Mouse (Mus musculus) left cerebral cortex, adult 8-10 months (tissue): ENCODE measurements around the gene Shroom1. TPM values are rescaled to one million over a fixed set of nuclear protein-coding genes. Genes with fewer than 3 reads are reported as not detected.

Source experiments
- DNase-seq, 2 experiments: peaks; one replicate each; pipeline ENCODE4 v3.0.0; 2022; ENCODE audit warnings: low spot score in 2 of 2
- microRNA-seq, 2 experiments: library from miRNA; unstranded; fragments of <30 nt; microRNA quantifications; one replicate each; pipeline ENCODE4 v1.2.0; 2022
- total RNA-seq, 4 experiments: library from RNA; stranded (reverse); gene quantifications; 2 replicates each; pipeline ENCODE4 v1.2.4; 2022

Shroom1 gene
- total RNA-seq, 4 experiments from 2014 or later = 6.7 to 7.6 (median 7.0) TPM

DNA sequence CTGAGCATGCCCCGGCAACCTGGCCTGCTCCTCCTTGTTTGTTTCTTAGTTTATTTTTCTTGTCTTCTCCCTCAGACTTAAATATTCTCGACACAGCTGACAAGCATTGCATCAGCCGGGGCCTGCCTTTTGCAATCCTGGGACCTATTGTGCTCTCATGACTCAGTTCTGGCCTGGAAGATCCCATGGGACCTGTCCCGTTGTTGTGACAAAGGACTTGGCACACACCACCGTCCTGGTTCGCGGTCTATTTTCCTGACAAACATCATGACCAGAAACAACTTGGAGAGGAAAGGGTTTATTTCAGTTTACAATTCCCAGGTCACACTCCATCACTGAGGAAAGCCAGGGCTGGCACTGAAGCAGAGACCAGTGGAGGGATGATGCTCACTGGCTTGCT, 51.1 kb downstream of the Shroom1 start:
- DNase-seq = no peak

GRCm38 (mm10) chr11:53508591-53508990, 51.6 kb downstream of the Shroom1 start:
- DNase-seq = no peak

DNA sequence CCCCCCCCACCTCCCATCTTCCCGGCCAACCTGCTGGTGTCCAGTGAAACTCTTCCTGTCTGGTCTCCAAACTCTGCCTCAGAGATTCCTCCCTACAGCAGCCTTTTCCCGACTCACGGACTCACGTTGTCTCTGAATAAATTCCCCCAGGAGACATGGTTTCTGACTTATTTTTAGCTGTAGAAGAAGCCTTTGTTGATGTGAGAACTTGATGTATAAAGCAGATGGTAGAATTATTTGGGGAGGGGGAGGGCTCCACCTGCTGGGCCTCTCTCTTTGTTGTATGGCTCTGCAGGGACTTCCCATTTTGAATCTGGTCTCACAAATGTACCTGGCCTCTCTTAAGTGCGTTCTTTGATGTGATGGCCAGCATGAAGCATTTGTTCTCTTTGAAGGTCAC, 53.3 kb downstream of the Shroom1 start:
- no peak for DNase-seq

- DNase-seq = no peak
Observed at GRCm38 (mm10) chr11:53516775-53517627, 60.0 kb downstream of the Shroom1 start.

Small RNA genes within 50 kb of the gene (microRNA-seq; reads per million reads assigned to microRNA genes)
- gene Mir6920 = 0 reads per million in 2 experiments

Other genes with a start within 250 kb of the Shroom1 start
- gene Hspa4, start 156.7 kb upstream of the Shroom1 start, total RNA-seq = 100 to 1,000 TPM; 154 to 178 (median 160) TPM
- gene Zcchc10, start 132.5 kb upstream of the Shroom1 start, total RNA-seq = 10 to 100 TPM in 2 of 4 experiments, 1 to 10 TPM in 2; 7.2 to 13.0 (median 9.8) TPM
- 100 to 1,000 TPM; 151 to 228 (median 194) TPM for gene Aff4, start 106.4 kb upstream of the Shroom1 start, total RNA-seq
- gene Leap2, start 34.0 kb upstream of the Shroom1 start, total RNA-seq = not detected
- gene Uqcrq, start 26.4 kb upstream of the Shroom1 start, total RNA-seq = 100 to 1,000 TPM; 385 to 410 (median 407) TPM
- gene Gdf9, start 26.2 kb upstream of the Shroom1 start, total RNA-seq = 1 to 10 TPM in 1 of 4 experiments, under 1 TPM in 3; 0.42 to 1.8 (median 0.86) TPM
- under 1 TPM in 3 of 4 experiments, not detected in 1; 0.21 to 0.50 (median 0.49) TPM for gene Gm10447, start 95 bp upstream of the Shroom1 start, total RNA-seq
- gene Gm9837, start 13.3 kb downstream of the Shroom1 start, total RNA-seq = not detected
- 1 to 10 TPM; 1.8 to 3.3 (median 2.1) TPM for gene Gm9945, start 23.0 kb downstream of the Shroom1 start, total RNA-seq
- 10 to 100 TPM; 62.2 to 73.5 (median 64.2) TPM for gene Sowaha, start 23.1 kb downstream of the Shroom1 start, total RNA-seq
- gene Sept8, start 62.1 kb downstream of the Shroom1 start, total RNA-seq = 100 to 1,000 TPM; 279 to 287 (median 284) TPM
- gene Kif3a, start 110.2 kb downstream of the Shroom1 start, total RNA-seq = 100 to 1,000 TPM; 120 to 121 (median 121) TPM
- gene Il4, start 161.5 kb downstream of the Shroom1 start, total RNA-seq = under 1 TPM in 1 of 4 experiments, not detected in 3; 0.67 TPM
- not detected for gene Il13, start 177.5 kb downstream of the Shroom1 start, total RNA-seq